Mouse (Mus musculus) neural tube, embryonic 11.5 days (tissue): ENCODE results near the gene Dnase1. TPM values are rescaled to one million over a fixed set of nuclear protein-coding genes. Genes with fewer than 3 reads are reported as not detected.
"Not testable (repeated sequence)": the region's sequence is repeated elsewhere in the genome, so short reads cannot be mapped to it uniquely, and the experiment has no call there.

Source experiments
- ATAC-seq: fragments of 200-750 bp; cut with Nextera tagmentation; 2 replicates; pipeline ENCODE4 v1.8.0; 2017; ENCODE audit warnings: moderate number of reproducible peaks, mild to moderate bottlenecking, moderate TSS enrichment, moderate library complexity; ENCODE audit not compliant: insufficient read depth, low FRiP score, low TSS enrichment
- DNase-seq: peaks from one replicate; pipeline ENCODE4 v3.0.0-alpha.2; 2015; ENCODE audit warnings: low spot score
- H3K27ac ChIP-seq: fragments of 300-500 bp; sonication (generic); 2 replicates; pipeline ENCODE4 v1.5.1; 2014; ENCODE audit warnings: low read depth, mild to moderate bottlenecking, low read length
- H3K27me3 ChIP-seq: fragments of 300-500 bp; sonication (generic); 2 replicates; pipeline ENCODE4 v1.6.1; 2014; ENCODE audit warnings: mild to moderate bottlenecking, low read length, mixed read lengths; ENCODE audit not compliant: control insufficient read depth, insufficient read depth
- H3K36me3 ChIP-seq: fragments of 300-500 bp; sonication (generic); 2 replicates; pipeline ENCODE4 v1.6.1; 2014; ENCODE audit warnings: mild to moderate bottlenecking, low read length, moderate library complexity, mixed read lengths; ENCODE audit not compliant: control insufficient read depth, insufficient read depth
- H3K4me1 ChIP-seq: fragments of 300-500 bp; sonication (generic); 2 replicates; pipeline ENCODE4 v1.6.1; 2014; ENCODE audit warnings: low read length, mixed read lengths; ENCODE audit not compliant: control insufficient read depth, insufficient read depth
- H3K4me2 ChIP-seq: fragments of 300-500 bp; sonication (generic); 2 replicates; pipeline ENCODE4 v1.6.1; 2014; ENCODE audit warnings: low read depth, mild to moderate bottlenecking, moderate library complexity
- H3K4me3 ChIP-seq: fragments of 300-500 bp; sonication (generic); 2 replicates; pipeline ENCODE4 v1.5.1; 2014; ENCODE audit warnings: low read depth, low read length
- H3K9ac ChIP-seq: fragments of 300-500 bp; sonication (generic); 2 replicates; pipeline ENCODE4 v1.6.1; 2014; ENCODE audit warnings: mild to moderate bottlenecking, low read length
- H3K9me3 ChIP-seq: fragments of 300-500 bp; sonication (generic); 2 replicates; pipeline ENCODE4 v1.6.1; 2016; ENCODE audit warnings: low read length; ENCODE audit not compliant: control insufficient read depth
- WGBS: fragments of 180-500 bp; shearing (Covaris S2); extraction: QIAGEN DNeasy Blood & Tissue Kit; methylation state at CpG from one replicate; pipeline ENCODE4 v1.1.7; 2014; 5-methylcytosine and 5-hydroxymethylcytosine counted together
- polyA plus RNA-seq: library from polyadenylated mRNA; unstranded; fragments of >200 nt; fragmentation: Nextera tagmentation; extraction: Ambion mirVana; gene quantifications from 2 replicates; pipeline ENCODE4 v1.2.1, GENCODE M21; 2014

Dnase1 gene
- polyA plus RNA-seq, 1 experiment from 2014 or later: 6.1 TPM

DNA sequence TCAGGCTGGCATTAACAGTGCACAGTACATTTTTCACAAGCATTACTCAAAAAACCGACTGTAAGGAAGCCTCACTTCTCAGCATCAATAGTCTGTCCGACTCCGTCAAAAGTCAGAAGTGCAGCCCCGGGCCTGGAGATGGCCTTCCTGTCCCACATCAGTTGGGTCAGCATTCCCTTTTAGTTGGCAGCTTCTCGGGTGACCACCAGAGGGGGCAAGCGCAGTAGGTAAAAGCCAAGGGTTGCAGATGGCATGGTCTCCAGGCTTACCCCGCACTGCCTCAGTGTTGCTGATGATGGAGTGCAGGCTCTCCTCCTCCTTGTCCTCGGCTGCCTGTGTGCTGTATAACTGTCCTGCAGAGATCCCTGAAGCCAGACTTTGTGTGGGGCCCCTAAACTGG, 31.8 kb downstream of the Dnase1 start:
- Histone ChIP-seq H3K9ac (0 out of 2 replicates have a peak overlapping the region, but pooled peaks have one; percentile 18), H3K27me3 (no peaks in the 10 kb centered on the region), H3K4me3 (no peak overlapping the region), H3K4me2 (no peak overlapping the region), H3K36me3 (peaks cover 4% of the 10 kb centered on the region), H3K4me1 (no peaks in the 10 kb centered on the region), H3K9me3 (no peaks in the 10 kb centered on the region), H3K27ac (no peak overlapping the region)
- DNase-seq (peak; percentile 57), ATAC-seq (no peak)
- 62% methylated on average over 8 of the region's 8 CpGs for WGBS

DNA sequence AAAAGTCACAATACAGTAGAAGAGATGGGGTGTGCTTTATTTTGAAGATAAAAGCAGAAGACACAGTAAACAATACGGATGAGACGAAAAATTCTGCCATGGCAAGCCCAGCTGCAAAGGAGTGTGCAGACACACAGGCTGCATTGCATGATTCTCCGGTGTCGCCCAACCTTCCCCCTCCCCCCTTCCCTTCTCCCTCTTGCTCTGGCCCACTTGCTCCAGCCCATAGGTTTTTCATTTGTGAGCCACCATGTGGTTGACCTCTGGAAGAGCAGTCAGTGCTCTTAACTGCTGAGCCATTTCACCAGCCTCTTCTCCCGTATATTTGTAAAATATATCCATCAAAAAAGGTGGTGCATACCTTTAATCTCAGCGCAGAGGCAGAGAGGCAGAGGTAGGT, 37.6 kb downstream of the Dnase1 start:
- 73% methylated on average over 6 of the region's 6 CpGs for WGBS

DNA sequence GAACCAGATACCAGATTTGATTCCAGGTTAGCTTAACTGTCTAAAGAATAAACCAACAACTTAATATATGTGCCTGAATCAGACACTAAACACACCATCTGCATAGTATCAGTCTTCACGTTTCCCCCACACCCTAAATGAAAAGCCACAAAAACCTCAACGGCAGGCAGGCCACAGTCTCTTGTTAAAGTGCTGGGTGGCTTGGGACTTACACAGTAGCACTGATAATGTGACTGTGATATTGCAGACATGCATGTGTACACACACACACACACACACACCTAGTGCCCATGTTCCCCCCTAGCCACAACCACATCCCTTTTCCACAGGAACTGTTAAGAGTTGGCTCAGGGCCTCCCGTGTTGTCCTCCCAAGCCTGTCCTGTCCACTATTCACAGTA, 38.1 kb downstream of the Dnase1 start:
- no peak overlapping the region for H3K4me3 ChIP-seq
- WGBS: 84% methylated on average over 3 of the region's 3 CpGs
- ATAC-seq: no peak
- no peak overlapping the region for H3K4me2 ChIP-seq
- DNase-seq: no peak
- H3K27me3 ChIP-seq: no peaks in the 10 kb centered on the region
- H3K27ac ChIP-seq: no peak overlapping the region
- no peak overlapping the region for H3K9ac ChIP-seq
- no peaks in the 10 kb centered on the region for H3K9me3 ChIP-seq
- H3K36me3 ChIP-seq: no peaks in the 10 kb centered on the region
- H3K4me1 ChIP-seq: peaks cover 4% of the 10 kb centered on the region

More for the DNA sequence above, 37.6 kb downstream of the Dnase1 start:
- no peaks in the 10 kb centered on the region for H3K9me3 ChIP-seq
- peaks cover 4% of the 10 kb centered on the region for H3K4me1 ChIP-seq
- H3K27ac ChIP-seq: no peak overlapping the region
- no peaks in the 10 kb centered on the region for H3K27me3 ChIP-seq
- DNase-seq (no peak), ATAC-seq (no peak)
- no peak overlapping the region for H3K9ac ChIP-seq
- no peaks in the 10 kb centered on the region for H3K36me3 ChIP-seq
- H3K4me2 ChIP-seq: no peak overlapping the region
- no peak overlapping the region for H3K4me3 ChIP-seq

DNA sequence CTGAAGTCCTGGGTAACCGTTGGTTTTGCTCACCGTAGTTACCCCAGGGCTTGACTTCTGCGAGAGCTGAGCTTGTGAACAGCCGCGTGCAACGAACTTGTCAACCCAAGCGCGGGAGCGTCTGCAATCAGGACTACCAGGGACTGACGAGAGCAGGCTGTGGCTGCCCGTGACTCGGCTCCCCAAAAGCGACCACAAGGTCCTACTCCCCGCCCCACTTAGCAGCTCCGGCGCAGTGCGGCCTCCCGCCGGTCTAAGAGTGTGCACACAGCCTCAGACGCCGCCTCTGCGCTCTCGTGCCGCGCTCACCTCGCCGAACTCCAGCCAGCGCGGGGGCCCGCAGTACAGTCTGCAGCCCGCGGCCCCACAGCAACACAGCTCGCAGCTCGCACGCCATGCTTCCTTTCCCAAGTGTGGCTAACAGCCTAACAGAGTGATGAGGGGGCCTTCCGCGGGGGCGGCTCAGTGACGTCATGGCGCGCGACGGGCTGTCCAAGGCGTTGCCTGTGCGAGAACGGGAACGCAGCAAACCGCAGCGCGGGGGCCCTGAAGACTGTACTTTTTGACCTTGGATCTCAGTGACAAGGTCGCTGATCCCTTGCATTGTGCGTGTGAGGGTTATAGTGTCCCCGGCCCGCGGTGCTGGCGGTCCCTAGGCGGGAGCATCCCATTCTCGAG, 40.8 kb downstream of the Dnase1 start, which contains the start of gene Trap1:
Gene Trap1 (minus strand): TSS at position 444 of the 678 bp plus-strand sequence.
- under 1% methylated on average over 58 of the region's 58 CpGs for WGBS
- no peaks in the 10 kb centered on the region for H3K27me3 ChIP-seq
- H3K4me1 ChIP-seq: peaks cover 4% of the 10 kb centered on the region
- H3K4me3 ChIP-seq: peak within 1 kb of the TSS; percentile 89
- no peaks in the 10 kb centered on the region for H3K9me3 ChIP-seq
- DNase-seq (peak; percentile 91), ATAC-seq (peak; percentile 96)
- no peaks in the 10 kb centered on the region; the same call in 1 of the 2 replicates for H3K36me3 ChIP-seq
- peak within 1 kb of the TSS; percentile 84 for H3K9ac ChIP-seq
- 0 out of 2 replicates have a peak within 1 kb of the TSS, but pooled peaks have one; percentile 60 for H3K27ac ChIP-seq
- peak within 1 kb of the TSS; percentile 58 for H3K4me2 ChIP-seq

DNA sequence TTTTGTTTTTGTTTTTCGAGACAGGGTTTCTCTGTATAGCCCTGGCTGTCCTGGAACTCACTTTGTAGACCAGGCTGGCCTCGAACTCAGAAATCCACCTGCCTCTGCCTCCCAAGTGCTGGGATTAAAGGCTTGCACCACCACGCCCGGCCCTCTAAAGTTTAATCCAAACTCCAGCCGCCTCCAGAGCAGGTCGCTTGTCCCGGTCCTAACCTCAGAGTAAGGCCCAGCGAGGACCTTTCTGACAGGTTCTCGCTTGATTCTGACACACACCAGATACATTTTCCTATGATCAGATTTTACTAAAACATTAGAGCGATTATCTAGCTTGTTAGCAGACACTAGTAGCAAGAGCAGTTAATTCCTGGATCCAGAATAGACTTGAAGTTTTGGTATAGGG, 41.6 kb downstream of the Dnase1 start:
- ATAC-seq, H3K36me3 ChIP-seq, H3K4me1 ChIP-seq, H3K27ac ChIP-seq, H3K4me3 ChIP-seq, H3K9me3 ChIP-seq, H3K27me3 ChIP-seq, H3K9ac ChIP-seq, DNase-seq: not testable (repeated sequence)
- WGBS: 77% methylated on average over 10 of the region's 10 CpGs
- peak overlapping the region; percentile 58; the same call in 1 of the 2 replicates for H3K4me2 ChIP-seq

DNA sequence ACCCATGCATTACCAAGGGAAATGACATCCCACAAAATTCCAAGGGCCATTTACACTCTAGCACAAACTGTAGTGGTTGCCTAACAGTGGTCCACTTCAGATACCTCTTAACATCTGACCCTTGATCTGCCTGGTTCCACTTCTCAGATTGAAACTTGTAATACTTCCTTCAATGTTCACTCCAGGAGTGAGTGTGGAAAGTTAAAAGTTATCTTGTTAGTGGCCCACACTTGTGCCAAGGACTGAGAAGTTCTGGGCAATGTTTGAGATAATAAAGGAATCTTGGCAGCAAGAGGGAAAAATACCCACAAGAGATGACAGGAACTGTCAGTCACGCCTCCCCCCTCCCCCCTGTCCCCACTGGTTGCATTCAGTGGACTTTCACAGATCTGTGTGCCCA, 42.9 kb downstream of the Dnase1 start:
- no peak for DNase-seq
- H3K36me3 ChIP-seq: peaks cover 8% of the 10 kb centered on the region
- H3K27ac ChIP-seq: no peak overlapping the region
- no peak overlapping the region for H3K4me2 ChIP-seq
- no peaks in the 10 kb centered on the region for H3K9me3 ChIP-seq
- H3K27me3 ChIP-seq: no peaks in the 10 kb centered on the region
- H3K4me3 ChIP-seq: no peak overlapping the region
- H3K4me1 ChIP-seq: peaks cover 4% of the 10 kb centered on the region
- WGBS: 89% methylated on average over 1 of the region's 1 CpGs
- no peak overlapping the region for H3K9ac ChIP-seq
- ATAC-seq: no peak

DNA sequence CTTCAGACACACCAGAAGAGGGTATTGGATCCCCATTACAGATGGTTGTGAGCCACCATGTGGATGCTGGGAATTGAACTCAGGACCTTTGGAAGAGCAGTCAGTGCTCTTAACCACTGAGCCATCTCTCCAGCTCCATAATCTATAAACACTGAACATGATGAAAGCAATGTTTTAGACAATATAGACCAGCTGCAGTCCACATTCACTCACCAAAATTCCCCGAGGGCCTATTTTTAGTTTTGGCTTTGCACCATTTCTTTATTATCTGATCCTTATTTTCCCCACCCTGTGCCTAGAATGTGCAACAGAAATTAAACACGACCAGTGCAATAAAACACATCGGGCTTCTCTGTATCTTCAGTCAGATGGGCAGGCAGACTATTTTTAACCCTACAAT, 43.7 kb downstream of the Dnase1 start:
- not testable (repeated sequence) for H3K4me3 ChIP-seq, ATAC-seq, H3K27me3 ChIP-seq, DNase-seq, H3K9ac ChIP-seq, H3K4me2 ChIP-seq, H3K4me1 ChIP-seq, H3K9me3 ChIP-seq, H3K27ac ChIP-seq
- peaks cover 14% of the 10 kb centered on the region for H3K36me3 ChIP-seq
- 76% methylated on average over 3 of the region's 3 CpGs for WGBS

DNA sequence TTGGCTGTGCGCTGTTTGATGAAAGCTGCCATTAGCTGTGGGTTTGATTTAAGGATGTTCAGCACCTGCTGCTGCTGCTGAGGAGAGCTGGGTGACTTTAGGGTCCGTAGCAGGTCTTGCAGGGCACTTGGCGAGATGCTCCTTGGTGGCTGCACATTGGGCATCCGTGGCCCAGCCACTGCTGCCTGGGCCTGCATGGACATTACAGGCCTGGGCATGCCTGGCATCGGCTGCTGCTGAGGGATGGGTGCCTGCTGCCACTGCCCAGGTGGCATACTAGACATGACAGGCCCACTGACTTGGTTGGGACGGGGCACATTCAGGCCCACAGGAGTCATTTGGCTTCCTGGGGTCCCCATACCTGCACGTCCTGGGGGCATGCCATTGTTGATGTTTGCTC, 48.3 kb downstream of the Dnase1 start:
- ATAC-seq (no peak), DNase-seq (no peak)
- no peak overlapping the region for H3K9ac ChIP-seq
- H3K4me1 ChIP-seq: no peaks in the 10 kb centered on the region
- H3K36me3 ChIP-seq: peaks cover 41% of the 10 kb centered on the region
- 94% methylated on average over 7 of the region's 7 CpGs for WGBS
- H3K9me3 ChIP-seq: no peaks in the 10 kb centered on the region
- H3K4me3 ChIP-seq: no peak overlapping the region
- no peaks in the 10 kb centered on the region for H3K27me3 ChIP-seq
- no peak overlapping the region for H3K4me2 ChIP-seq
- H3K27ac ChIP-seq: no peak overlapping the region

DNA sequence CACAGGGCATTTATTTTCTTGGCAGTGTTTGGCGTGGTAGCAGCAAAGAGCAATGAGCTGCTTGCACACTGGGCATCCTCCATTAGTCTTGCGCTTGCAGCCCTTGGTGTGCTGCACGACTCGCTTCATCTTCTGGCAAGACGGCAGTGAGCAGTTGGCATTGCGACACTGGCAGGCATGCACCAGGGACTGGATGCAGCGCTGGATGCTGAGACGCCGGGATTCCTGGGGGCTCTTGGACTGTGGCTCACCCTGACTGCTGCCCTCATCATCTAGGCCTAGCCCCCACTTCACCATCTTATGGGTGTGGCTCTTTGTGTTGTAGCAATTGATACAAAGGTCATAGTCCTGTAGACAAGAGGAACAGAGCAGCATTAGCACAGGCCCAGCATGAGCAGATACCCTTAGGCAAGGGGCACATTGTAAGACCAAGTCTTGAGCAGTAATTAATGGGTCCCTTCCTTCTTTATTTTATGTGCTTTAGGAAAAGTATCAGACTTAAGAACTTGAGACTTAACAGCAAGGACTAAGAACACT, 49.2 kb downstream of the Dnase1 start:
- 98% methylated on average over 9 of the region's 9 CpGs for WGBS
- H3K4me1 ChIP-seq: no peaks in the 10 kb centered on the region

More for the DNA sequence above, 49.2 kb downstream of the Dnase1 start:
- Histone ChIP-seq H3K9me3 (no peaks in the 10 kb centered on the region), H3K27ac (no peak overlapping the region), H3K36me3 (peaks cover 41% of the 10 kb centered on the region), H3K4me2 (no peak overlapping the region), H3K9ac (no peak overlapping the region), H3K27me3 (no peaks in the 10 kb centered on the region), H3K4me3 (no peak overlapping the region)
- DNase-seq: no peak
- no peak for ATAC-seq
